Comparison of ENCODE assay signal across 8 mouse cellular contexts in the genomic region with DNA sequence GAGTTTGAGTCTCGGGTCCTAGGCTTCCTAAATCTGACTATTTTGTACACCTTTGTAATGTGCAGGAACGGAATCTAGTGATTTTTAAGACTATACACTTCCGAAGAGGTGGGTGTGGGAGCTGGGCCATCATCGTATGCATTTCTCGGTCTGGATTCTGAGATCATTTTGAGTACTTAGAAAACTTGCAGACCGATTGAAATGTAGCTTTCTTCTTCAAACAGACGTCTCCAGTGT. TPM values are rescaled to one million over a fixed set of nuclear protein-coding genes. Genes with fewer than 3 reads are reported as not detected.
DNase-seq lines count a peak whose midpoint lies in the region; ATAC-seq and TF ChIP-seq lines count a peak whose summit lies in the region.

A gene (plus strand): TSS at position 138 of the 237 bp plus-strand sequence.

- H3K4me3 ChIP-seq in spleen, adult 2 months (ENCODE audit: extremely low read depth, insufficient read depth, insufficient read length): peak within 1 kb of the TSS; percentile 97
- H3K4me3 ChIP-seq in intestine, postnatal 0 days (ENCODE audit: low read depth, low read length): peak within 1 kb of the TSS; percentile 84
- H3K4me3 ChIP-seq in small intestine, adult 2 months (ENCODE audit: low read depth, low read length): peak within 1 kb of the TSS; percentile 88

- H3K27ac ChIP-seq in spleen, adult 2 months (ENCODE audit: insufficient read depth, low read length): peak within 1 kb of the TSS; percentile 96
- peak within 1 kb of the TSS; percentile 100 for H3K27ac ChIP-seq in intestine, postnatal 0 days (ENCODE audit: low read depth, low read length)
- peak within 1 kb of the TSS; percentile 94 for H3K27ac ChIP-seq in small intestine, adult 2 months (ENCODE audit: insufficient read depth, low read depth, low read length)

- H3K9ac ChIP-seq in intestine, postnatal 0 days (ENCODE audit: low read depth, low read length): peak within 1 kb of the TSS; percentile 99

- no peak for ATAC-seq in intestine, postnatal 0 days

- no peaks in the 10 kb centered on the region for H3K27me3 ChIP-seq in spleen, adult 2 months (ENCODE audit: control insufficient read depth, insufficient read depth, low read length)
- H3K27me3 ChIP-seq in intestine, postnatal 0 days (replicated peaks; ENCODE audit: control insufficient read depth, insufficient read depth, low read length): no peaks in the 10 kb centered on the region
- H3K27me3 ChIP-seq in small intestine, adult 2 months (ENCODE audit: control insufficient read depth, insufficient read depth, low read length): no peaks in the 10 kb centered on the region

- WGBS in spleen, adult 2 months: 1% methylated on average over 7 of the region's 7 CpGs
- WGBS in intestine, postnatal 0 days: 2% methylated on average over 7 of the region's 7 CpGs
- under 1% methylated on average over 7 of the region's 7 CpGs for WGBS in small intestine, adult 2 months

- TF ChIP-seq POLR2A in spleen, adult 2 months (IDR thresholded peaks at IDR 0.05; ENCODE audit: low read depth, low read length): no peak
- no peak for TF ChIP-seq POLR2A in small intestine, adult 2 months (IDR thresholded peaks at IDR 0.05; ENCODE audit: low read depth, low read length)

- H3K36me3 ChIP-seq in spleen, adult 2 months (ENCODE audit: control insufficient read depth, insufficient read depth, low read length): peaks cover 1% of the 10 kb centered on the region; the same call in 1 of the 2 replicates
- H3K36me3 ChIP-seq in intestine, postnatal 0 days (ENCODE audit: control insufficient read depth, insufficient read depth): no peaks in the 10 kb centered on the region; the same call in 1 of the 2 replicates
- no peaks in the 10 kb centered on the region for H3K36me3 ChIP-seq in small intestine, adult 2 months (ENCODE audit: control insufficient read depth, insufficient read depth, low read length)

- peak within 1 kb of the TSS; percentile 80 for H3K4me2 ChIP-seq in intestine, postnatal 0 days (replicated peaks; ENCODE audit: low read depth)

- H3K4me1 ChIP-seq in spleen, adult 2 months (ENCODE audit: control insufficient read depth, insufficient read depth, insufficient read length): no peaks in the 10 kb centered on the region; the same call in 1 of the 2 replicates
- H3K4me1 ChIP-seq in intestine, postnatal 0 days (replicated peaks; ENCODE audit: control insufficient read depth, insufficient read depth, low read length): no peaks in the 10 kb centered on the region; the same call in 1 of the 2 replicates
- H3K4me1 ChIP-seq in small intestine, adult 2 months (ENCODE audit: control insufficient read depth, insufficient read depth, insufficient read length, low read length): peaks cover 2% of the 10 kb centered on the region; the same call in 1 of the 2 replicates

- no peak for TF ChIP-seq CTCF in spleen, adult 2 months (IDR thresholded peaks at IDR 0.05; ENCODE audit: extremely low read depth, insufficient read depth, insufficient read length, insufficient replicate concordance)
- TF ChIP-seq CTCF in intestine, postnatal 0 days (IDR thresholded peaks at IDR 0.05; ENCODE audit: low read depth): no peak
- TF ChIP-seq CTCF in small intestine, adult 2 months (IDR thresholded peaks at IDR 0.05; ENCODE audit: extremely low read depth, insufficient read length, insufficient replicate concordance, low read depth, low read length): no peak

- no peaks in the 10 kb centered on the region for H3K9me3 ChIP-seq in intestine, postnatal 0 days (ENCODE audit: control insufficient read depth)

- peak; percentile 13 to 28 for DNase-seq in frontal cortex, postnatal 36 days (ENCODE audit: low spot score in 2 of 2)
- DNase-seq in frontal cortex, postnatal 10 days (ENCODE audit: low spot score in 2 of 2): no peak
- DNase-seq in spleen, adult 2 months (ENCODE audit: low read depth in 1 of 2, low spot score in 2 of 2): no peak
- no peak for DNase-seq in spleen, postnatal 14 days (ENCODE audit: low spot score in 2 of 2)
- no peak for DNase-seq in gastrocnemius, postnatal 25 days
- DNase-seq in thymus, postnatal 25 days: no peak

RNA-seq across cellular contexts. Expression of the gene that starts here (rescaled TPM):
- polyA plus RNA-seq in spleen, adult 2 months (2012; rRNA removed): 0.54 and 0.79 TPM in 2 replicates
- polyA plus RNA-seq in intestine, postnatal 0 days (2015; fragmentation: Nextera tagmentation; extraction: Ambion mirVana): 3.0 and 3.3 TPM in 2 replicates
- polyA plus RNA-seq in small intestine, adult 2 months (2012; rRNA removed): 0.09 and 0.43 TPM in 2 replicates
- total RNA-seq in gastrocnemius, postnatal 25 days (2021): under 1 TPM; 0.64 to 0.70 TPM

Comparison
In these comparisons a context has a peak if more than half of its experiments do, and no peak if none do; other contexts are left out.
1. DNase-seq: peak in frontal cortex, postnatal 36 days (2 of 2); none in frontal cortex, postnatal 10 days (0 of 2), spleen, adult 2 months (0 of 2), spleen, postnatal 14 days (0 of 2), gastrocnemius, postnatal 25 days (single experiment) and thymus, postnatal 25 days (single experiment).
2. Peak in every context shown above with its lines, with median percentiles within 50 percentile points of each other: H3K27ac ChIP-seq and H3K4me3 ChIP-seq.